Mouse (Mus musculus): ENCODE results near the gene Mnd1.

DNA sequence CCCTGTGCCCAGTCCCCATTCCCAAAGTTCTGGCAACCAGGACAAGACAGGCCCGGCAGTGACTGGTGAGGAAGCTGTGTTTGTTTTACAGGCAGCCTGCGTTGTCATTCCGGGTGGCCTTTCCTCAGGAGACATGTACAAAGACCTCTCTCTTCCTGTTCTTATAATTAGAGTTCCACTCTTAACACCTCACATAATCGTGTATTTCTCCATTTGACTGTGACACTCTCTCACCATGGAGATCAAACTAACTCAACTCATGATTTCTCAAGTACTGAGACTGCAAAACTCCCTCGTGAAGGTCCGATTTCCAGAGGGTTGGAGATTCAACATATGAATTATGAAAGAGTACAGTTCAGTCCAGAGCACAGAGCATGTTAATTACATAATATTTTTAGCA, 19.7 kb downstream of the Mnd1 start:
- TF ChIP-seq HCFC1 (IDR thresholded peaks at IDR 0.05; ENCODE audit: borderline replicate concordance, insufficient read depth, low read length), result no peak
- no peak for TF ChIP-seq CHD2 (IDR thresholded peaks at IDR 0.05; ENCODE audit: low read depth, low read length)
- no peak for TF ChIP-seq ZNF384 (IDR thresholded peaks at IDR 0.05; ENCODE audit: low read depth, low read length)

All from ES-E14 (cell line).